Mouse (Mus musculus) kidney, postnatal 25 days (tissue): Measurements from ENCODE around the gene Nr5a2.

Source experiments
- DNase-seq, 2 experiments: peaks; one replicate each; pipeline ENCODE4 v3.0.0; 2021; ENCODE audit warnings: mixed read lengths in 2 of 2

Gene Nr5a2

GRCm38 (mm10) chr1:136960428-136961012 is at the start of gene Nr5a2:
Gene Nr5a2, minus strand, starts transcription at chr1:136960448.
- no peak for DNase-seq

GRCm38 (mm10) chr1:137008726-137009239 is 48.5 kb upstream of the Nr5a2 start:
- DNase-seq = no peak

- DNase-seq = no peak
Measured at GRCm38 (mm10) chr1:137003816-137004215, 43.6 kb upstream of the Nr5a2 start.

GRCm38 (mm10) chr1:137003144-137003543 is 42.9 kb upstream of the Nr5a2 start:
- no peak for DNase-seq

GRCm38 (mm10) chr1:136991762-136992352 is 31.6 kb upstream of the Nr5a2 start:
- no peak for DNase-seq

- DNase-seq = no peak
Measured at GRCm38 (mm10) chr1:136980253-136980893, 20.1 kb upstream of the Nr5a2 start.

- no peak for DNase-seq
Measured at GRCm38 (mm10) chr1:136977867-136978266, 17.6 kb upstream of the Nr5a2 start.

GRCm38 (mm10) chr1:136974040-136974439 is 13.8 kb upstream of the Nr5a2 start:
- DNase-seq = no peak

- DNase-seq = no peak
Measured at GRCm38 (mm10) chr1:136973016-136973415, 12.8 kb upstream of the Nr5a2 start.

- no peak for DNase-seq
Measured at GRCm38 (mm10) chr1:136970995-136971394, 10.7 kb upstream of the Nr5a2 start.

- no peak for DNase-seq
Measured at GRCm38 (mm10) chr1:136966728-136967386, 6.6 kb upstream of the Nr5a2 start.

- DNase-seq = no peak
Measured at GRCm38 (mm10) chr1:136959491-136959890, 757 bp downstream of the Nr5a2 start.

- no peak for DNase-seq
Measured at GRCm38 (mm10) chr1:136958666-136959065, 1.6 kb downstream of the Nr5a2 start.

GRCm38 (mm10) chr1:136958185-136958584 is 2.1 kb downstream of the Nr5a2 start:
- DNase-seq = no peak

- DNase-seq = no peak
Measured at GRCm38 (mm10) chr1:136957696-136958095, 2.6 kb downstream of the Nr5a2 start.

GRCm38 (mm10) chr1:136954108-136954494 is 6.1 kb downstream of the Nr5a2 start:
- DNase-seq = no peak

- no peak for DNase-seq
Measured at GRCm38 (mm10) chr1:136953444-136954107, 6.7 kb downstream of the Nr5a2 start.

- peak in 1 of 2 experiments; percentile 40 for DNase-seq
Measured at GRCm38 (mm10) chr1:136952609-136953311, 7.5 kb downstream of the Nr5a2 start.

- no peak for DNase-seq
Measured at GRCm38 (mm10) chr1:136951946-136952531, 8.2 kb downstream of the Nr5a2 start.

GRCm38 (mm10) chr1:136951155-136951650 is 9.0 kb downstream of the Nr5a2 start:
- no peak for DNase-seq

- peak in 1 of 2 experiments; percentile 40 for DNase-seq
Measured at GRCm38 (mm10) chr1:136949323-136949741, 10.9 kb downstream of the Nr5a2 start.
